In genomic region chr1:157467866-157468265, GRCm38 (mm10) we compare ENCODE assay signal across 18 mouse cellular contexts. TPM values are rescaled to one million over a fixed set of nuclear protein-coding genes. Genes with fewer than 3 reads are reported as not detected.
"Had no signal": no experiment of that assay in that cellular context is flagged by ENCODE, and none has a peak within 500 bp of the region (broad histone marks: within the 10 kb centered on the region; RNA-seq: fewer than 3 reads in every experiment).

No protein-coding gene starts in this region.

- H3K27ac ChIP-seq: midbrain, embryonic 10.5 days; midbrain, embryonic 12.5 days; neural tube, embryonic 13.5 days; neural tube, embryonic 15.5 days had no signal

- H3K4me3 ChIP-seq: midbrain, embryonic 10.5 days; midbrain, embryonic 12.5 days; myocyte; neural tube, embryonic 13.5 days; neural tube, embryonic 15.5 days had no signal

- DNase-seq: lung, adult 18-20 months; lung, embryonic 14.5 days; lung, postnatal 10 days; lung, postnatal 4 days; midbrain, embryonic 14.5 days; retina, postnatal 1 day; right cerebral cortex, postnatal 14 days; spleen, adult 18-20 months; thymus, adult 18-20 months; thymus, postnatal 14 days; thymus, postnatal 36 days had no signal

- ATAC-seq: midbrain, embryonic 16.5 days had no signal

RNA-seq across cellular contexts. Expression of gene Sec16b, which starts 38.7 kb away (rescaled TPM):
- total RNA-seq: megakaryocyte-erythroid progenitor cell, adult 5-6 weeks had no signal
